Mouse (Mus musculus) cortical plate, adult 2 months (tissue): ENCODE data around the gene 1700037H04Rik.

Experiments used
- CTCF ChIP-seq: fragments of 200-500 bp; IDR thresholded peaks from 2 replicates; pipeline ENCODE4 v1.5.1; 2011; ENCODE audit warnings: mild to moderate bottlenecking, control low read depth, low read length; ENCODE audit not compliant: insufficient read depth; ENCODE audit errors: extremely low read depth
- POLR2A ChIP-seq: fragments of 200-500 bp; IDR thresholded peaks from 2 replicates; pipeline ENCODE4 v1.6.1; 2011; ENCODE audit warnings: mild to moderate bottlenecking, low read length, control low read depth; ENCODE audit not compliant: insufficient read depth; ENCODE audit errors: extremely low read depth

GRCm38 (mm10) chr2:131138760-131139159 is 21.1 kb downstream of the 1700037H04Rik start:
- TF ChIP-seq CTCF: no peak
- no peak for TF ChIP-seq POLR2A
